Mouse (Mus musculus): ENCODE data around the gene Gm49325.

DNA sequence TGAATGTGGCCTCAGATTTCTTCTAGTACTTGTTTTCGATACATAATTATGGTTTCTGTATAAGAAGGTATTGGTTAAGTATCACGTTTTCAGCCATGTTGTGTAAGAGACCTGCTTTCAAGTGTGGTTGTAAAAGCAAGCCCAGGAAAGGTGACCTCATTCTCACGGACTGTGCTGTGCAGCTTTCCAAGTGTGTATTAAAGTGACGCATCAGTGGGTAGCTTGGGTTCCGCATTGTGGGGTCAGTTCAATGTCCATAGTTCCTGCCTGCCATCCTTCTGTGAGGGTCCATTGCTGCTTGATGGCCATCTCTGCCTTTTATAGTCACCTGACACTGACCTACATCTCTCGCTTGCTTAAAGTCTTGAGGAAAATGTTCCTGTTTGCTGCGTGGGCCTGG, 10.9 kb downstream of the Gm49325 start:
- TF ChIP-seq CTCF (IDR thresholded peaks at IDR 0.05; ENCODE audit: borderline replicate concordance, control insufficient read depth, extremely low read depth, insufficient read depth, low read length, poor library complexity) (no peak), POLR2A (IDR thresholded peaks at IDR 0.05; ENCODE audit: control insufficient read depth, extremely low read depth, insufficient read depth, low read length, poor library complexity) (no peak)

Measured in thymus, adult 2 months (tissue).